Mouse (Mus musculus): ENCODE measurements around the gene Tex2. TPM values are rescaled to one million over a fixed set of nuclear protein-coding genes. Genes with fewer than 3 reads are reported as not detected.
A peak's percentile ranks its signal among the peaks of the same experiment; 100 is the strongest.

Gene Tex2
- polyA plus RNA-seq, 1 experiment from 2014 or later: 12.3 TPM

- no peak for ATAC-seq (replicated peaks; ENCODE audit: insufficient number of reproducible peaks, low FRiP score, low TSS enrichment)
- Histone ChIP-seq H3K4me1 (ENCODE audit: control insufficient read depth, insufficient read depth, low read length) (0 out of 2 replicates have a peak, but pooled peaks cover 2% of the 10 kb centered on the region), H3K4me3 (ENCODE audit: low read depth, low read length) (no peak overlapping the region), H3K36me3 (ENCODE audit: control insufficient read depth, insufficient read depth, low read length) (no peaks in the 10 kb centered on the region), H3K9ac (ENCODE audit: low read depth, low read length) (no peak overlapping the region), H3K27me3 (ENCODE audit: control insufficient read depth, insufficient read depth, low read length) (no peaks in the 10 kb centered on the region), H3K27ac (ENCODE audit: low read depth, low read length) (no peak overlapping the region), H3K4me2 (no peak overlapping the region), H3K9me3 (replicated peaks; ENCODE audit: control insufficient read depth, low read length) (no peaks in the 10 kb centered on the region)
- WGBS (ENCODE audit: insufficient replicate concordance): 60% methylated on average over 3 of the region's 3 CpGs
Measured at GRCm38 (mm10) chr11:106522538-106522937, 90.7 kb downstream of the Tex2 start.

- Histone ChIP-seq H3K4me1 (ENCODE audit: control insufficient read depth, insufficient read depth, low read length) (0 out of 2 replicates have a peak, but pooled peaks cover 2% of the 10 kb centered on the region), H3K27ac (ENCODE audit: low read depth, low read length) (no peak overlapping the region), H3K36me3 (ENCODE audit: control insufficient read depth, insufficient read depth, low read length) (no peaks in the 10 kb centered on the region), H3K4me2 (no peak overlapping the region), H3K9me3 (replicated peaks; ENCODE audit: control insufficient read depth, low read length) (no peaks in the 10 kb centered on the region), H3K27me3 (ENCODE audit: control insufficient read depth, insufficient read depth, low read length) (no peaks in the 10 kb centered on the region), H3K9ac (ENCODE audit: low read depth, low read length) (no peak overlapping the region), H3K4me3 (ENCODE audit: low read depth, low read length) (no peak overlapping the region)
- WGBS (ENCODE audit: insufficient replicate concordance): 68% methylated on average over 4 of the region's 4 CpGs
- ATAC-seq (replicated peaks; ENCODE audit: insufficient number of reproducible peaks, low FRiP score, low TSS enrichment): no peak
Measured at GRCm38 (mm10) chr11:106521612-106522011, 91.6 kb downstream of the Tex2 start.

DNA sequence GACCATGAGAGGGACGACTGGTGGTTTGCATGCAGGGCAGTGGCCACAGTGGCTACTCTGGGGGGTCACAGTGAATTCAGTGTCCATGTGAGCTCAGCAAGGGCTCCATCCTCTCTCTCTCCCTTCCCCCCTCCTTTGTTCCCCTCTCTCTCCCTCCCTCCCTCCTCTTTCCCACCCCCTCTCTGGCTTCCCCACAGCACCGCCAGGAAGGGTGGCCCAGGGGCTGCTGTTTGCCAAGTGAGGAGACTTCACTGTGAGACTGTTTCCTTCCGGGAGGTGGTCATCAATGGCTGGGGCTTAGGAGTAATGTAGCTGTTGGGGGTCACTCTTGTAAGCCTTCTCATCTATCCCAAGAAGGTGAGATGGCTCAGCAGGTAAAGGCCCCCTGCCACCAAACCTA is 92.8 kb downstream of the Tex2 start:
- Histone ChIP-seq H3K4me1 (ENCODE audit: control insufficient read depth, insufficient read depth, low read length) (0 out of 2 replicates have a peak, but pooled peaks cover 2% of the 10 kb centered on the region), H3K9ac (ENCODE audit: low read depth, low read length) (no peak overlapping the region), H3K36me3 (ENCODE audit: control insufficient read depth, insufficient read depth, low read length) (no peaks in the 10 kb centered on the region), H3K27me3 (ENCODE audit: control insufficient read depth, insufficient read depth, low read length) (no peaks in the 10 kb centered on the region), H3K9me3 (replicated peaks; ENCODE audit: control insufficient read depth, low read length) (no peaks in the 10 kb centered on the region), H3K4me2 (no peak overlapping the region), H3K4me3 (ENCODE audit: low read depth, low read length) (no peak overlapping the region), H3K27ac (ENCODE audit: low read depth, low read length) (no peak overlapping the region)
- 0 out of 2 replicates have a peak, but pooled peaks have one; percentile 10 for ATAC-seq (replicated peaks; ENCODE audit: insufficient number of reproducible peaks, low FRiP score, low TSS enrichment)
- WGBS (ENCODE audit: insufficient replicate concordance): 40% methylated on average over 3 of the region's 3 CpGs

DNA sequence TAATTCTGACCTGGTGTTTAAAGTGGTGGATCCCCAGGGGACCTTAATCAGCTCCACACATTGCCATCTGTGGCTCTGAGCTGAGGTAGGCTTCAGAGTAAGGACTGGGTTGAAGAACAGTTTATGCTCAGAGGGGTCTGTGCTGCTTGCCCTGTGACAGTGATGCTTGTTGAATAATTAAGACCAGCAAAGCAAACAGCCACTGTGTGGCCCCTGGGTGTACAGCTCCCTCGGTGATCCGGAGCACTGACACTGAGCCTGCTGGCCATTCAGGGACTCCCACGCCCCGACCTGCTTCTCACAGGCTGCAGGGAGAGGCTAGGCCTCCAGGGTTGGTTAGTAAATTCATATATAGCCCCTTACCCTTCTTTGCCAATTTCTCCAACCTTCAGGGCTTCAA is 93.7 kb downstream of the Tex2 start:
- 62% methylated on average over 4 of the region's 4 CpGs for WGBS (ENCODE audit: insufficient replicate concordance)
- no peak overlapping the region for H3K9ac ChIP-seq (ENCODE audit: low read depth, low read length)
- H3K4me1 ChIP-seq (ENCODE audit: control insufficient read depth, insufficient read depth, low read length): peaks cover 9% of the 10 kb centered on the region
- no peak overlapping the region for H3K27ac ChIP-seq (ENCODE audit: low read depth, low read length)
- no peaks in the 10 kb centered on the region for H3K9me3 ChIP-seq (replicated peaks; ENCODE audit: control insufficient read depth, low read length)
- no peak for ATAC-seq (replicated peaks; ENCODE audit: insufficient number of reproducible peaks, low FRiP score, low TSS enrichment)
- H3K4me2 ChIP-seq: no peak overlapping the region
- no peak overlapping the region for H3K4me3 ChIP-seq (ENCODE audit: low read depth, low read length)
- H3K27me3 ChIP-seq (ENCODE audit: control insufficient read depth, insufficient read depth, low read length): no peaks in the 10 kb centered on the region
- no peaks in the 10 kb centered on the region for H3K36me3 ChIP-seq (ENCODE audit: control insufficient read depth, insufficient read depth, low read length)

- no peaks in the 10 kb centered on the region for H3K9me3 ChIP-seq (replicated peaks; ENCODE audit: control insufficient read depth, low read length)
- H3K27ac ChIP-seq (ENCODE audit: low read depth, low read length): no peak overlapping the region
- no peaks in the 10 kb centered on the region for H3K36me3 ChIP-seq (ENCODE audit: control insufficient read depth, insufficient read depth, low read length)
- H3K4me3 ChIP-seq (ENCODE audit: low read depth, low read length): no peak overlapping the region
- peaks cover 18% of the 10 kb centered on the region for H3K4me1 ChIP-seq (ENCODE audit: control insufficient read depth, insufficient read depth, low read length)
- 34% methylated on average over 4 of the region's 4 CpGs for WGBS (ENCODE audit: insufficient replicate concordance)
- no peak overlapping the region for H3K9ac ChIP-seq (ENCODE audit: low read depth, low read length)
- no peak for ATAC-seq (replicated peaks; ENCODE audit: insufficient number of reproducible peaks, low FRiP score, low TSS enrichment)
- H3K4me2 ChIP-seq: no peak overlapping the region
- no peaks in the 10 kb centered on the region for H3K27me3 ChIP-seq (ENCODE audit: control insufficient read depth, insufficient read depth, low read length)
Measured at GRCm38 (mm10) chr11:106518391-106518790, 94.8 kb downstream of the Tex2 start.

DNA sequence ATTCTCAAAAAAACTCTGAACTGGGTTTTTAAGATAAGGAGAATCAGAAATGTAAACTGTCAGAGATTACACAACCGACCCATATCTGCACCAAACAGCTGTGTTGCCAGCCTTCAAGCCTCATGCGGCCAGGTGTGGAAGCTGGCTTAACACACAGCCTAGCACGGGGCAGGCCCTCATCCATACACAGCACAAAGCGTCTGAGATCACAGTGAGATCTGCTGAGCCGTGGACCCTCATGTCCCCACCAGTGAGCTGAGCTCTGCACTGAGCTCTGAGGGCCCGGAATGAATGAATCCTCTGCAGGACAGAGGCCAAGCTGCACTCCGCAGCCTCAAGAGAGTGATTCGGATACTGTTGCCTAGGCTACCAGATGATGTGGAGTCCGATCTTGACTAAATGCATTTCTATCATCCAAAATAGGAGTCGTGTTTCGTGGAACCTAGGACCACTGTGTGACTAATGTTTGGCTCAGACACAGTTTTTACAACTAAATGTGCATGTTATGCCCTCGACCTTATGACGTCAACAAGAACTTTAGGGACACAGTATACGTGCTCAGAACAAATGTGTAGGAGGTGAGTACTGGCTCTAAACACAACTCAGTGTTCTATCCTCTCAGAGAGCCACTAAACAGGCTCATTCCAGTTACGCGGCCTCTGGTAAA is 98.0 kb downstream of the Tex2 start:
- Histone ChIP-seq H3K36me3 (ENCODE audit: control insufficient read depth, insufficient read depth, low read length) (peaks cover 5% of the 10 kb centered on the region; the same call in 1 of the 2 replicates), H3K27ac (ENCODE audit: low read depth, low read length) (no peak overlapping the region), H3K9ac (ENCODE audit: low read depth, low read length) (no peak overlapping the region), H3K27me3 (ENCODE audit: control insufficient read depth, insufficient read depth, low read length) (no peaks in the 10 kb centered on the region; the same call in 1 of the 2 replicates), H3K9me3 (replicated peaks; ENCODE audit: control insufficient read depth, low read length) (no peaks in the 10 kb centered on the region), H3K4me3 (ENCODE audit: low read depth, low read length) (no peak overlapping the region), H3K4me1 (ENCODE audit: control insufficient read depth, insufficient read depth, low read length) (peaks cover 20% of the 10 kb centered on the region), H3K4me2 (no peak overlapping the region)
- WGBS (ENCODE audit: insufficient replicate concordance): 71% methylated on average over 16 of the region's 16 CpGs
- ATAC-seq (replicated peaks; ENCODE audit: insufficient number of reproducible peaks, low FRiP score, low TSS enrichment): no peak

- Histone ChIP-seq H3K27ac (ENCODE audit: low read depth, low read length) (0 out of 2 replicates have a peak overlapping the region, but pooled peaks have one; percentile 29), H3K4me2 (peak overlapping the region; percentile 16; the same call in 1 of the 2 replicates), H3K9me3 (replicated peaks; ENCODE audit: control insufficient read depth, low read length) (no peaks in the 10 kb centered on the region), H3K27me3 (ENCODE audit: control insufficient read depth, insufficient read depth, low read length) (no peaks in the 10 kb centered on the region; the same call in 1 of the 2 replicates), H3K36me3 (ENCODE audit: control insufficient read depth, insufficient read depth, low read length) (peaks cover 10% of the 10 kb centered on the region), H3K9ac (ENCODE audit: low read depth, low read length) (no peak overlapping the region), H3K4me3 (ENCODE audit: low read depth, low read length) (no peak overlapping the region), H3K4me1 (ENCODE audit: control insufficient read depth, insufficient read depth, low read length) (peaks cover 20% of the 10 kb centered on the region)
- WGBS (ENCODE audit: insufficient replicate concordance): 28% methylated on average over 5 of the region's 5 CpGs
- 0 out of 2 replicates have a peak, but pooled peaks have one; percentile 52 for ATAC-seq (replicated peaks; ENCODE audit: insufficient number of reproducible peaks, low FRiP score, low TSS enrichment)
Measured at GRCm38 (mm10) chr11:106514446-106514845, 98.8 kb downstream of the Tex2 start.

DNA sequence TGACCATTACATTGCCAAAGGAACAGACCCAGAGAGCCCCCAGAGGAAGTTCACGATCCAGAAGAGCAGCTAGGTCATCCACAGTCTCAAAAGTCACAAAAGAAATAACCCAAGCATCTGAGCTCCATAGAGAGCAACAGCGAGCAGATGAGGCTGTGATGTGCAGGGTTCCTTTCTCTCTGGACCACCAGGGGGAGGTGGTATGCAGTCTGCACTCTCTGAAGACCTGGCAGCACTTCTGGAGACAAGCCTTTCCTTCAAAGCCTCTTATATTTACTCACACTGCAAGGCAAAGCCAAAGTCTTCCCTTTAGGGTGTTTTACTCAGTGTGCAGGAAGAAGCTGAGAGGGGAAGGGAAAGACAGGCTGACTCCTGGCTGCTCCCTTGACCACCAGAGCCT is 100.1 kb downstream of the Tex2 start:
- Histone ChIP-seq H3K27ac (ENCODE audit: low read depth, low read length) (no peak overlapping the region), H3K27me3 (ENCODE audit: control insufficient read depth, insufficient read depth, low read length) (no peaks in the 10 kb centered on the region; the same call in 1 of the 2 replicates), H3K4me3 (ENCODE audit: low read depth, low read length) (no peak overlapping the region), H3K4me1 (ENCODE audit: control insufficient read depth, insufficient read depth, low read length) (peaks cover 18% of the 10 kb centered on the region), H3K36me3 (ENCODE audit: control insufficient read depth, insufficient read depth, low read length) (peaks cover 17% of the 10 kb centered on the region), H3K9ac (ENCODE audit: low read depth, low read length) (0 out of 2 replicates have a peak overlapping the region, but pooled peaks have one; percentile 30), H3K4me2 (no peak overlapping the region), H3K9me3 (replicated peaks; ENCODE audit: control insufficient read depth, low read length) (peaks cover 4% of the 10 kb centered on the region; the same call in 1 of the 2 replicates)
- ATAC-seq (replicated peaks; ENCODE audit: insufficient number of reproducible peaks, low FRiP score, low TSS enrichment): no peak
- WGBS (ENCODE audit: insufficient replicate concordance): 38% methylated on average over 2 of the region's 2 CpGs

DNA sequence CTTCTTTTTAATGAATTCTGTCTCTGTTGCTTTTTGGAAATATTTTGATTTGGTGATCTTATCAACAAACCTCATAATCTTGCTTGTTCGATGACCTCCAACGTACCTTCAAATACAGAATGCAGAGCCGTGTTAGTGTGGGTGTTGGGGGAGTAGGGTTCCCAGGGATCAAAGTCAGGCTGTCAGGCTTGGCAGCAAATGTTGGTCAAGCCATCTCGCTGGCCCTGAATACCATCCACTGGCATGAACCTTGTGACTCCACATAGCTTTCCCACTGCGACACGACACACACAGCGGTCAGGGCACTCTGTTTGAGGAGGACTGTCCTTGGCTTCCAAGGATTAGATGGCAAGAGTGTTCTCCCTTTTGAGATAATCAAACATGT is 101.2 kb downstream of the Tex2 start:
- 84% methylated on average over 7 of the region's 7 CpGs for WGBS (ENCODE audit: insufficient replicate concordance)
- Histone ChIP-seq H3K9me3 (replicated peaks; ENCODE audit: control insufficient read depth, low read length) (peaks cover 4% of the 10 kb centered on the region; the same call in 1 of the 2 replicates), H3K27ac (ENCODE audit: low read depth, low read length) (no peak overlapping the region), H3K4me1 (ENCODE audit: control insufficient read depth, insufficient read depth, low read length) (peaks cover 18% of the 10 kb centered on the region), H3K9ac (ENCODE audit: low read depth, low read length) (no peak overlapping the region), H3K27me3 (ENCODE audit: control insufficient read depth, insufficient read depth, low read length) (no peaks in the 10 kb centered on the region; the same call in 1 of the 2 replicates), H3K4me3 (ENCODE audit: low read depth, low read length) (no peak overlapping the region), H3K4me2 (no peak overlapping the region), H3K36me3 (ENCODE audit: control insufficient read depth, insufficient read depth, low read length) (peaks cover 17% of the 10 kb centered on the region)
- no peak for ATAC-seq (replicated peaks; ENCODE audit: insufficient number of reproducible peaks, low FRiP score, low TSS enrichment)

Measured in heart, embryonic 11.5 days (tissue).